Mouse (Mus musculus) spleen, adult 10 weeks (tissue): Measurements from ENCODE around the gene Rhox2e. TPM values are rescaled to one million over a fixed set of nuclear protein-coding genes. Genes with fewer than 3 reads are reported as not detected.

Experiments
- polyA plus RNA-seq: library from polyadenylated mRNA; stranded (reverse); fragments of 350-450 nt; fragmentation: Illumina TruSeq; extraction: RNeasy Lipid Tissue Mini Kit (QIAGEN cat#74804); gene quantifications from one replicate; pipeline ENCODE4 v1.2.3, GENCODE M21; 2015; ENCODE audit warnings: low replicate concordance; ENCODE audit not compliant: insufficient read depth

Gene Rhox2e
- not detected for polyA plus RNA-seq

GRCm38 (mm10) chrX:37530152-37530551 lies at the start of gene Rhox2e:
Gene Rhox2e (plus strand): TSS chrX:37530452.

GRCm38 (mm10) chrX:37514059-37514458 lies 16.2 kb upstream of the Rhox2e start, which contains the start of gene Rhox4d:
Gene Rhox4d (plus strand): TSS chrX:37514359.

GRCm38 (mm10) chrX:37541719-37542118 lies 11.5 kb downstream of the Rhox2e start, which contains the start of gene Rhox3e:
Gene Rhox3e (plus strand): TSS chrX:37542019.

GRCm38 (mm10) chrX:37557112-37557511 lies 26.9 kb downstream of the Rhox2e start, which contains the start of gene Rhox4e:
Gene Rhox4e (plus strand): TSS chrX:37557412.

GRCm38 (mm10) chrX:37571105-37571504 lies 40.9 kb downstream of the Rhox2e start, which contains the start of gene Rhox2f:
Gene Rhox2f (plus strand): TSS chrX:37571405.

GRCm38 (mm10) chrX:37580692-37581091 lies 50.4 kb downstream of the Rhox2e start, which contains the start of gene Rhox3f:
Gene Rhox3f (plus strand): TSS chrX:37580992.

Other genes starting within 250 kb of the Rhox2e start
- not detected for gene Rhox3a2, start 150.4 kb upstream of the Rhox2e start, polyA plus RNA-seq
- gene Rhox4a2, start 139.6 kb upstream of the Rhox2e start, polyA plus RNA-seq, result not detected
- not detected for gene Rhox2b, start 118.4 kb upstream of the Rhox2e start, polyA plus RNA-seq
- gene Rhox4b, start 98.0 kb upstream of the Rhox2e start, polyA plus RNA-seq, result not detected
- gene Rhox2c, start 76.8 kb upstream of the Rhox2e start, polyA plus RNA-seq, result not detected
- gene Rhox3c, start 71.9 kb upstream of the Rhox2e start, polyA plus RNA-seq, result not detected
- not detected for gene Rhox4c, start 50.1 kb upstream of the Rhox2e start, polyA plus RNA-seq
- not detected for gene Rhox2d, start 37.0 kb upstream of the Rhox2e start, polyA plus RNA-seq
- gene Rhox4d, start 16.1 kb upstream of the Rhox2e start, polyA plus RNA-seq, result not detected
- not detected for gene Rhox3e, start 11.6 kb downstream of the Rhox2e start, polyA plus RNA-seq
- gene Rhox4e, start 27.0 kb downstream of the Rhox2e start, polyA plus RNA-seq, result not detected
- not detected for gene Rhox2f, start 41.0 kb downstream of the Rhox2e start, polyA plus RNA-seq
- gene Rhox3f, start 50.5 kb downstream of the Rhox2e start, polyA plus RNA-seq, result not detected
- gene Rhox4f, start 77.3 kb downstream of the Rhox2e start, polyA plus RNA-seq, result not detected
- not detected for gene Rhox3g, start 98.2 kb downstream of the Rhox2e start, polyA plus RNA-seq
- gene Rhox2g, start 113.0 kb downstream of the Rhox2e start, polyA plus RNA-seq, result not detected
- not detected for gene Rhox4g, start 120.9 kb downstream of the Rhox2e start, polyA plus RNA-seq
- gene Rhox3h, start 138.3 kb downstream of the Rhox2e start, polyA plus RNA-seq, result not detected
- not detected for gene Rhox2h, start 142.8 kb downstream of the Rhox2e start, polyA plus RNA-seq